Mouse (Mus musculus) testis, adult 2 months (tissue): ENCODE measurements around the gene Bcl2l2.

Source experiments
- CTCF ChIP-seq: fragments of 200-500 bp; IDR thresholded peaks from 2 replicates; pipeline ENCODE4 v1.5.1; 2012; ENCODE audit warnings: low read depth, mild to moderate bottlenecking, inconsistent platforms, low read length, moderate library complexity; ENCODE audit not compliant: control insufficient read depth, insufficient read depth, insufficient replicate concordance
- POLR2A ChIP-seq: fragments of 200-500 bp; IDR thresholded peaks from 2 replicates; pipeline ENCODE4 v1.6.1; 2012; ENCODE audit warnings: low read depth, mild to moderate bottlenecking, inconsistent platforms, low read length, moderate library complexity; ENCODE audit not compliant: control insufficient read depth

- TF ChIP-seq POLR2A: peak; percentile 56
- TF ChIP-seq CTCF: no peak
These were observed 6.6 kb upstream of the Bcl2l2 start for GRCm38 (mm10) chr14:54876539-54877047.
